Mouse (Mus musculus) fat pad, adult 2 months (tissue): ENCODE results near the gene Slc24a2.

Experiments
- DNase-seq: peaks from one replicate; pipeline ENCODE4 v3.0.0-alpha.2; 2011; ENCODE audit warnings: low read depth, low spot score; ENCODE audit errors: extremely low read depth

Gene Slc24a2

DNA sequence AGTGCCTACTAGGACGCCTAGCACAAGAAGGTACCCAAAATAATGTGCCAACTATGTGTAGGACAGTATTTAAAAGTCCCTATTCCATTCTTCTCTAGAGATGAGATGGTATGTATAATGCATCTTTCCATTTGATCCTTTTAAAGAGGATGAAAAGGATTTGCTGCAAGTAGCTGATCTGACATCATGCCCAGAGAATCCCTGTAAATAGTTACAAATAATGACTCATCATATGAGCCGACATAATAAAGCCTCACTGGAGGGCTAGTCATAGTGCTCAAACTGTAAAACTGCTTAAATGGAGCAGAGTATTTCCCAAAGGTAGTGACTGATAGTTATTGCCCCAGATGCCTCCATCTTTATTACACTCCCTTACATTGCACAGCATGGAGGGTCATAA is 183.1 kb downstream of the Slc24a2 start:
- no peak for DNase-seq

DNA sequence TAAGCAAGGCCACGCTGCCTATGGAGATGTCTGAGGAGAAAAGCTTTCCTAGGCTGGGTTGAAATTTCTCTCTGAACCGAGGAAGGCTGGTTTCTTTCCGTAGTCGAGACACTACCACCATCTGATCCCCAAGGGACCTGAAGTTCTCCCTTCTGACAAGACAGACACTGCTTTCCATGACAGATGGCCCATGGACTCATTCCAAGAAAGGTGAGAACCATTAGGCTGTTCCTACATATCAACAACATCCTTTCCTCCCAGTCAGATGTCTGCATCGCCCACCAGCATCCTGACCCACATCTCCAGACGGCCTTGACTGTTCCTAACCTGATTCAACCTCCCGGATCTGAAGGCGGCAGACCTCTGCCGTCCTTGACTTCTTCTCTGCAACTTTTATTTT is 187.0 kb downstream of the Slc24a2 start:
- DNase-seq: no peak

DNA sequence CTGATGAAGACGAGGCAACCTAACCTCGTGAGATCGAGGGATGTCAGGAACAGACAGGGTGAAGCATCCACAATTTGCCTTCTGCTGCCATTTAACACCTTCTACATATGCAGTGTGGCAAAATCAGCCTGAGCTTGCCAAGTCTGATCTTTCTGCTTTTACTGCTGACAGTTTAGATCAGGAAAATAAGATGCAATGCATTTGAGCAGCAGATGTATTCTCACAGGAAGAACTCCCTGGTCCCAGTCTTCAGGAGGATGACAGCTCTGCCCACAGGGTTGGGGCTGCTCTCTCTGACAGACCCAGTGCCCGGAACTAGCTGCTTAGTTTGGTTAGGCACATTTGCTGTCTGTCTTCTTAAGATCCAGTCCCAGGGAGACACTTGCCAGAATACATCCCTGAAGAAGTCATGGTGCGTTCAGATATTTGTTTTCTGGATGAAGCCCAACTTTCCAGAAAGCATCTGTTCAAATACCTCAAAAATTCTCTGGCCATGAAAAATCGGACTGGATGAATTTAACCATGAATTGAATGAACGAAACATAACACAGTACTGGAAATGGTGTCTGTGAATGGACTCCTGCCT is 188.8 kb downstream of the Slc24a2 start:
- DNase-seq: no peak

DNA sequence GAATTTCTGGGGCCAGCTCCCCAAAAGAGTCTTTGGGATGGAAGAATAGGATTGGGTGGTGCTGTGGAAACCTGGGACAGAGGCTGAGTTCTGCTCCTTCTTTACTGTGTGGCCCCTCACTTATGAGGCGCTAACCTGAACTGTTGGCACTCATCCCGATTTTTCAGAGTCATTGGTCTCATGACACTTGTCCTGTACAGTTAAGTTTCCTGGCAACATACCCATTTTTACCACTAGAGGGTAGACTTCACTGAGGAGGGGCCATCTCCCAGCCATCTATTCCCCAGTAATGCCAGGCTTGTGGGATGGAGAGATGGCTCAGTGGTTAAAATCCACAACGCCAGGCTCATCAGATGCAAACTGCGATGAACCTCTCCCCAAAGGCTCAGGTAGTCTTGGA is 192.7 kb downstream of the Slc24a2 start:
- no peak for DNase-seq

DNA sequence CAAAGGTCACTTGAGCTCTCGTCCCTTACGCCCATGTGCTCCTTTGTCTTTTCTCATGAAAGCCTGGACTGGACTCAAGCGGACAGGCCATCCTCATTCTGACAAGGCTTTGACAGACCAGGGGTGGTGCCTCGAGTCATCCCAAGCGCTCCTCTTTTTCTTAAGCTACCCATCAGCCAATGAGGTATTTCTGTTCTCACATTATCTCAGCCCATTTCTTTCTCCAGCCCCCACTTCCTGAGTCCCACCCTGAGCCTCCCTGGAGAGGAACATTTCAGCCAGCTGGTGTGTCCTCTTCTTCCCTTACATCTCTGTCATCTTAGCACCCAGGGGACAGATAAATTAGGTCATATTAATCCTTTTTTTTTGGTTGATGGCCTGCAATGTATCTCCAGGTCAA is 193.8 kb downstream of the Slc24a2 start:
- no peak for DNase-seq

DNA sequence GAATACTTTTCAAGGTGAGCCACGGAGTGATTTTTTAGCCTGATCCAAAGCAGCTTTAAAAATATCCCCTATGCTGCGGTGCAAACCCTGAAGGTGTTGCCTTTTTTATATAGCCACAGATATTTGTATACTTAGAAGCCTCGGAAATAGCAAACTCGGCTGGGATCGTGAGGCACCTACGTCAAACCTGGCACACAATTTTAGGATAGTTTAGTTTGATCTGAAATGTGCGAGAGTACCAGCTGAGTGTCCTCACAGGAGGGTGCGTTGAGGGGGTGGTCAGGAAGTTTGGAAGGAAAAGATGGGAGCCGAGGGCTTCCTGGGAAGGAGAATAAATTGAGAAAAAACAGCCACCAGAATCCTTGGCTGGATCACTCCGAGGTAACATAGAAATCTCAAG is 194.6 kb downstream of the Slc24a2 start:
- DNase-seq: no peak

DNA sequence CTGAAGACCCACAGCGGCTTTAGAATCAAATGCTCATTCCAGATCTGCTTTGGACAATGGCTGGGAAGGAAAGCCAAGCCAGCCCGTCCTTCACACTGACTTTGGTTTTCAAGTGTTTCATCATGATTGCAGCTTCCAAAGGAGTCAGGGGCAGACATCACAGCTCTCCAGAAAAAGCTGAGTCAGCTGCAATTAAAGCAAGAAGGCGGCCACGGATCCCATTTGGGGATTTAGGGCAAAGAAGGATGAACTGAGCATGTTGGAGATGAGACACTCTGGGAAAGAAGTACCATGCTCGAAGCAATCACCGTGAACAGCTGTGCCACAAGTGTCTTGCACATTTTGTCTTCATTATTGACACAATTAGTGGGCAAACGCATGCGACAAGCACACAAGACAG is 197.6 kb downstream of the Slc24a2 start:
- no peak for DNase-seq

DNA sequence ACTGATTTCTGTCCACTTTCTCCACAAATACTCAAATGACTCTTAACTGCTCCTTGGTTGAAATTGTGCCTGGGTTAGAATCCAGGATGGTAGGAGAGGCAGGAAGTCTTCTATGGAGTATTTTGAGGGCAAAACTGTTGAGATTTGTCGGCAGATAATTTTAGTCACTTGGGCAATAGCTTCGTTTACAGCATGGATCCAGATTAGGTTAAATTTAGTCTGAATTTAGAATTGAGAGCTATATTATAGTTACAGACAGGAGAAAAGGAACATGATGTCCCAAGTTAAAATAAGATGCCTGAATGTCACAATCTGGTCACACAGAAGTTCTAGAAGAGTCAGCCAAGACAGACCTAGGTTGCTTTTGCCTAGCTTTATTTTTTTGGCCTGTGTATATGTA is 199.2 kb downstream of the Slc24a2 start:
- DNase-seq: no peak

DNA sequence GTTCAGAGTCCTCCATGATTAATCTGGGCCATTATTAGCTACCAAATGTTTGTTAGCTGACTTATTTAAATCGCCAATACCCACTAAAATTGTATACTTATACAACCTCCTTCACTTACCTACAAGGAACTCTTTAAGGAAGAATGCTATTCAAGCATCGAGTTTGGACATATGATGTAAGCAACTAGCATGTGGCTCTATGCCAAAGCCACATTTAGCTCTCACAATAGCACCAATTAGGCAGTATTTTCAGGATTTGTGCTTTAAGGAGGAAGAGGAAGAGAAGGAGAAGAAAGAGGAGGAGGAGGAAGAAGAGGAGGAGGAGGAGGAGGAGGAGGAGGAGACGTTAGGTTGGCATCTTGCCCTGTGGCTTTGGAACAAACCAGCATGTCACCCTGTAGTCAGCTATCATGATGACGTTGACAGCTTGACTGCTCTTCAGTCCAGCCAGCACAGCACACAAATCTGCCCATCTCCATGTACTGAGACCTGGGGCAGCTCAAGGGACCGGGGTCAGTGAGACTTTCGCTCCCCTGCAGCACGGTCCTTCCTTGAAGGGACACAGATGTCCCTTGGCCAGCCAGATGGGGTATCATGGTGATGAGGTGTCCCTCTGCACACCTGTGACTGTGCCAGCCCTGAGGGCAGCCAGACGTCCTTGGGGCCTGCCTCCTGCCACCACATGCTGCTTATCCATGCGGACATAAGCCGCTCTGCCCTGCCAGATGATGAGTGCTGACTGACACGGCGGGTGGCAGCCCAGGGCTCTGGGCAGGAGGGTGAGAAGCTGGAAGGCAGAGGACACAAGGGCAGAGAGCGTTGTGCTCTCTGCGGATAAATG is 203.7 kb downstream of the Slc24a2 start:
- no peak for DNase-seq

DNA sequence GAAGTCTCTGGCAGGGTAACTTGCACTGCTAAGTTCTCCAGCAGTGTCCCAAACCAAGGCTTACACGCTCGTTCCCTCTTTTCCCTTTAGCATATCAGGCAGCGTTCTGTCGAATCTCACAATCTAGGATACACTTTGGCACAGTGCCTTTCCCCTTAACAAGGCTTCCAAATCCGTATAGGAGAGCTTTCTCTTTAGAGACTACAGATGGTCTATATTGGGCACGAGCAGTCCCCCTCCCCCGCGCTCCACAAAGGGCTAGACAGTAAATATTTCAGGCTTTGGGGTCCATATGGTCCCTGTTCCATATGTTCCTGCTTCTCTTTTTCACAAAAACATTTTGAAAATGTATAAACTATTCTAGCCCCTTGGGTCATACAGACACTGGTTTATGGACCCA is 205.7 kb downstream of the Slc24a2 start:
- no peak for DNase-seq

DNA sequence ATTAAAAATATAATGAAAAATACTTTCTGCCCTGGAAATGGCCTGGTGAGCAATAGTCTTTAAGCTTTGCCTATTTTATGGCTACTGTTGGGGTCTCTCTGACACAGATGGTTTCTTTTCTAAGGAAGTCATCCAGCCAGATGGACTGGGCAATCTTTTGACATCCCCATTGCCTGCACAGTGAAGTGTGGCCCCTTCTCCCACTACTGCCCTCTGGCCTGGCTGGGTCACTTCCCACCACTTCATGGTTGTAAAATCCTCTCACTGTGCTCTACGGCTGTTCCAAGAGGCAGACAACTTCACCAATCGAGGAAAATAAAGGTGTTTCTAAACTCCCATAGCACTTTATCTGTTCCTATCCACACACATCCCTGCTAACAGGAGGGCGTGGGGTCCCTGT is 208.7 kb downstream of the Slc24a2 start:
- no peak for DNase-seq

DNA sequence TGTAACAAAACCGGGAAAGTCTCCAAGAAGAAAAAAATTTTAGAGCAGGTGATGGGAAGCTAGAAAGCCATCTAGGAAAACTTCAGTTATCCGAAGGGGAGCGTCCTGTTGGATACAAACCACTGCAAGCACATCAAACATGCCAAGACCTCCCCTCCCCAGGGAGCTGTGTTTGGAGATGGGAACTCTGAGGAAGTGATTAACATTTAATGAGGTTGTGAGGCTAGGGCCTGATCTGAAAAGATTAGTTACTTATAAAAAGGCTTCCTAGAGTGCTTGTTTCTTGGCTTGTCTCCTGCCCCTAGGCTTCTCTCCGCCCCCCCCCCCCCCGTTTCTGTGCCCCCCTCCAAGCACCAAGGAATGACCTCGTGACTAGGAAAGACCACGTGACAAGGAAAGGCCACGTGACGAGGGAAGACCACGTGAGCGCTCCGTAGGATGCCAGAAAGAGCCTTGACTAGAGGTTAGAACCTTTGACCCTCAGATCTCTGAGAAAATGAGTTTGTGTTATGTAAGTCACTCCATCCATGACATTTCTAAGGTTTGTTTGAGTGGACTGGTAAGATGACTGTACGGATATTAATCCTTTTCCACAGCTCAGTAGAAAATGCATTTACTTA is 210.7 kb downstream of the Slc24a2 start:
- no peak for DNase-seq

DNA sequence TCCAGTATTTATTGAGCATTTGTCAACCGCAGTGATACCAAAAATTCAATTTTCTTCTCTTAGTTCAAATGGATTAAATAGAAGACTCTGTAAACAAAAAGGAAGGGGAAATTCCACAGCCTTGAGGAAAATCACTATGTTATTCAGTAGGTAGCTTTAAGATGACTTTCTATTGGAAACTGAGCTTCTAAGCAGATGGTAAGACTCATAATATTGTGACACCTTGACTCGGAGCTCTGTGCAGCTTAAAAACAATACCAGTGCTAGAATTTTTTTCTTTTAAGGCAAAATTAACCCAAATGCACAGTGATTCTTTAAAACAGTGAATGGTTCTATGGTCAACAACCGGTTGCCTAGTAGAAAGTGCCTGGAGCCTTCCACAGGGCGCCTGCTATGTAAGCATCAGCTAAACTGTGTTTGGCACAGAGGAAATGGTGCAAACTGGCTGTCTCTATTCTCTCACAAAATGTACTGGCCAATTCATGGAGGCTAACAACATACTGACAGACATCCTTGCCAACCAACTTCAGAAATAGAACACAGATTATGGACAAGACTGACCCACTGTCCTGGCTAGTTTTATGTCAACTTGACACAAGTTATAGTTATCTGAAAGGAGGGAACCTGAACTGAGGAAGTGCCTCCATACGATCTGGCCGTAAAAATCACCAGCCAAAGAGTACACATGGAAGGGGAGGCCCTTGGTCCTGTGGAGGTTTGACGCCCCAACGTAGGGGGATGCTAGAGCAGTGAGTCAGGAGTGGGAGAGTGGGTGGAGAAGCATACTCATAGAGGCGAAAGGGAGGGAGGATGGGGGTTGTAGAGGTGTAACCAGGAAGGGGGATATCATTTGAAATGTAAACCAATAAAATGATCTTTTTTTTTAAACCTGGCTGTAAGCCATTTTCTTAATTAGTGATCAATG is 211.9 kb downstream of the Slc24a2 start:
- DNase-seq: no peak

DNA sequence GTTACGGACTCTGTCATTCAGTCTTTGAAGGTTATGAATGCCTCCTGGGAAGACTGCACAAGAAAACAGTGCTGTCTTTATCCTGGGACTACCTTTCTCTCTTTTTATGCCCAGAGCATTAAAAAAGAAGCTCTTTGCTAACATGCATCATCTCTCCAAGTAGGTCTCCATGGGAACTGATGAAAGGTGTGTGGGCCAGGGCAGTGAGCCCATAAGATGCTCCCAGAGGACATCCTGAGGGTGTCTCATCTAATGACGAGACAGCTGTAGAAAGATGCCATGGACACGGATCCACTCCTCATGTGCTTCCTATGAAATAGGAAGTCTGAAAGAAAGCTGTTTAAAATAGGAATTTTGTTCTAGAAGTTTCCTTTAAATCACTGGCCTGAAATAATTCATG is 212.8 kb downstream of the Slc24a2 start:
- no peak for DNase-seq

DNA sequence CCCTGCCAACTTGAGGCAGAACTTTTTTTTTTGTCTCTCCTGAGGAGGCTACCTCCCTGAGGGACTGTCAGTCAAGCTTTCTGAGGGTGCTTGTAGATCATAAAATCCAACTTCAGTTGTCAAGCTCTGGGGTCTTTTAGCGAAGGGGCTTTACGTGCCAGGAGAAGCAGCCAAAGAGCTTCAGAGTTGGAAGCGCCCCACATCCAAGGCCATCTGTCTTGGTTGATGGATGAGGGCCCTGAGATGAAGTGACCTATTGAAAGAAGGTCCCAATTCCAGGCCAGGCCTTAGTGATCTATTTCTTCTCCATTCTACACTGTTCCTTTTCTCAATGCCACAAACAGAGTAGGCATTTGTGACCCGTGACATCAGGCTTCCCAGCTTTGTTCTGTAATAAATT is 214.5 kb downstream of the Slc24a2 start:
- DNase-seq: no peak

DNA sequence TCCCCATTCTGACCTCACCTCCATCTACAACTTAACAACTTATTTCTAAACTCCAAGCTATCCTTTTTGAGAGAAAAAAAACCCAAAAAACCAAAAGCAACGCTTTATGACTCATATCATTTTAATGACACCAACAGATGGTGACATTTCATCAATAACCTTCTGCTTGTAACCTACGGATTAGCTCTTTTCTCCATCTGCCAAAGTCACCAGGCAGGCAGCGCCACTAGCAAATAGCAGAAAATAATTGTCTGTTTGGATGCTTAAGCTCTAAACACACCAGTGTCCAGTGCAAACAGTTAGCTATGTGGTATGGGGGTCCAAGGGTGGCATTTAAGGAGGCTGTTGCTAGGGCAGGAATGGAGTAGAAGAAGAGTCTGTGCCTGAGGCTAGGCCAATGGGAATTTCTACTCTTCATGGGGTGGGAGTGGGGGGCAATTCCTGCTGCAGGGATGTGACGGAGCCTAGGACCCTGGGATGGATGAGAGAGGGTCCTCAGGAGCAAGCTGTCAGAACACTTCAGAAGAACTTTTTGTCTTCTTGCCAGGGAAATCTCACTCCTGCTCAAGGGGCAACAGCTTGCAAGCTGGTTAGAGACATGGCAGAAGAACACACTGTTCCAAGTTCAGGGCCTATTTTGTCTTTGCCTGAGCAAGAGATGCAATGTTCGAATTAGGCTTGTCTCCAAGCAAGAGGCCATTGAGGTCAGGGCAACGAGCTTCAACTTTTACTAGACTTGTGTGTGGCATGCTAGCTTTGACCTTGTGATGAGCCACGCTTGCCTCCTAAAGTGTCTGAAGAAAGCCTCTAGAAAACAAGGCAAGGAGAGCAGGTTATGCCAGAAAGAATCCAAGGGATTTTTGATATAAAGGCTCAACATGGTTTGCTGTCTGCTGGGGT is 216.3 kb downstream of the Slc24a2 start:
- DNase-seq: no peak

DNA sequence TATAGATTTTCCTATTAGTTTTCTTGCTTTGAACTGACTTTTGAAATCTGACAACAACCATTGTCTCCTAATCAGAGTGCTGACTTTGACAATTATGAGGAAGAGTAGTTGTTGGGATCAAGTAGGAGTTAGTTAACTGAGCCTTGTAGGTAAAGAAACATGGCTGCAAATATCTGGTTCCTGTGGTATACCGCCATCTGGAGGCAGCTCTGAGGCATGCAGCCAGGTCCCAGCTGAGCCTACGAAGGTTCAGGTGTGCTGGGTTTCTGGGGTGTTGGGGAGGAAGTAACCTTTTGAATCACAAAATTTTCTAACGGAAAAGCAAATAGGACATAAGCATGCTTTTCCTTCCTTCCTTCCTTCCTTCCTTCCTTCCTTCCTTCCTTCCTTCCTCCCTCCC is 237.8 kb downstream of the Slc24a2 start:
- no peak for DNase-seq

DNA sequence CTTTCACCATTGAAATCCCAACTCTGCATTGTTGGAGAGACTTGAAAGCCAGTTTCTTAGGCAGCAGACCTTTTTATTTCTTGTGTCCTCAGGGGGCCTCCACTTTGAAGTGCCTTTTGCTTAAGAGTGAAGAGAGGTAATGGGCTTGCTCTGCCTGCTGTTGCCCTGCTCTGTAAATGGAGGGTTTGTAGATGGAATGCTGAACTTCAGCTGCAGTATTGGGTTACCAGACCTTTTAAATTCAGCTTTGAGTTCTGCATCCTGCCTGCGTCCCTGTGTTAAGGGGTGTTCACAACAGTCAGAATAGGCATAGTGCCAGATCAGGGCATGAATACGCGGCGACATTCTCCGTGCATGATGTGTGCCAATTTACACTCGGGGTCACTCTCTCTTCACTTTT is 241.0 kb downstream of the Slc24a2 start:
- no peak for DNase-seq

DNA sequence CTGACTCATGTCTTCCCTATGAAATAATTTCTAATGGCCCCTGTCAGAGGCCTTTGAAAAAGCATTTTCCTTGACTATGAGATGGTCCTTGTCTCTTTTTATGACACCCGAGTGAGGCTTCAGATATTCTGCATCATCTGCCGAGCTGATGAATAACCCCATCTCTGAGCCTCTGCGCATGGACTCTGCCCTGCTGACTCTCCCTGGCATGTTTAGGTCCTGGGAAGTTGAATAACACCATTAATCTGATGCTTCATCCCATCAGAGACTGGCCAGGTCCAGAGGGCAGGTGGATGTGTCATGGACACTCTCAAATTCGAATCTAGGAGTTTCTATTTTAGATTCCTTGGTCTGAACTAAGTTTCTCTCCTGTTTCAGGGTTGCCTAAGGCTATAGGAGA is 242.4 kb downstream of the Slc24a2 start:
- DNase-seq: no peak

DNA sequence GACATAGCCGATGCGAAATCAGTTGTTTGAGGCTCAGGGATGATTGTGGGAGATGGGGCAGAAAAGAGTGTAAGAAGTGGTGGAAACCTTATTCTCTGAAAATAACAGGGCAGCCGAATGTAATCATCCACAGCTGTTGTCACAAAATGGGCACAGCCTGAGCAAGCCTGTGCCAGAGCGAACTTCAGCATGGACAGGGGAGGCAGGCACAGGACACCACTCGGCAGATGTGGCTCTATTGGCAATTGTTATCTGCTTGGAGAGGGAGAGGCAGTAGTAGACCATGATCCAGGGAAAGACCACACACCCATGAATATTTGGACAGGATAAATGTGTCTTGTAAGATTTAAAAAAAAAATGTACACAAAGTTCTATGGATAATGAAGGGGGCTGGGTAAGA is 253.0 kb downstream of the Slc24a2 start:
- no peak for DNase-seq
